Mouse (Mus musculus): ENCODE results near the gene Sh3glb1.

Gene Sh3glb1

DNA sequence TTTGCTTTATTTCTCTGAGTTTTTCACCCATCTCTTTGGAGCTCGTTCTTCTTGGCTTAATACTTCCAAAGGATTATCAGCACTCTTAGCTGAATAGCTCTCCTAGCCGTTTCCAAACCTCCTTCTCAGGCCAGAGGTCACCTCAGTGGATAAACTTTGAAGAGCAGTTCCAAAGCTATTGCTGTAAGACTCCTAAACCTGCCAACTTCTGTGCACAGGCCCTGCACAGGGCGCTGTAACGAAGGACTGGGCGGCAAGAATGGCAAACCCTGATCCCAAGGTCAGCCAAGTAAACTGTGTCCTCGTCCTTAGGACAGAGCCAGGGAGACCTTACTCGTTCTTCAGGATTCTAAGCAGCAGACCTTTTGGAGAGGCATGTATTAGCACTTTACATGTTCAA lies 6.0 kb downstream of the Sh3glb1 start:
- DNase-seq, result no peak

DNA sequence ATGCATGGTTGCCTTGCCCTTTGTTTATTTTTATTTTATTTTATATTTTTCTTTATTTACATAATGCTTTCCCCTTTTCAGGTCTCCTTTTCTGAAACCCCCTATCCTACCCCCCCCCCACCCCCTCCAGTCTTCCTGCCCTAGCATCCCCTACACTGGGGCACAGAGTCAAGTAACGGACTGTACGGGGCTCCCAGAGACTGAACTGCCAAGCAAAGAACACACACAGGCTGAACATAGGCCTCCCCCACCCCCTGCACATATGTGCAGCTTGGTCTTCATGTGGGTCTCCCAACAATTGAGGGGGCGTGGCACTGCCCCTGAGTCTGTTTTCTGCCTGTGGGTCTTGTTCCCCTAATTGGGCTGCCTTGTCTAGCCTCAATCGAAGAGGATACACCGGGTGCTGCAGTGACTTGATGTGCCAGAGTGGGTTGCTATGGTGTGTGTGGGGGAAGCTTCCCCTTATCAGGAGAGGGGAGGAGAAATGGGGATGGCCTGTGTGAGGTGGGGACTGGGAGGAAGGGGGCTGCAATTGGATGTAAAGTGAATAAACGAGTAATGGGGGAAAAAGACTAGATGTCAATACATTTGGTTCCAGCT lies 8.4 kb downstream of the Sh3glb1 start:
- no peak for DNase-seq

DNA sequence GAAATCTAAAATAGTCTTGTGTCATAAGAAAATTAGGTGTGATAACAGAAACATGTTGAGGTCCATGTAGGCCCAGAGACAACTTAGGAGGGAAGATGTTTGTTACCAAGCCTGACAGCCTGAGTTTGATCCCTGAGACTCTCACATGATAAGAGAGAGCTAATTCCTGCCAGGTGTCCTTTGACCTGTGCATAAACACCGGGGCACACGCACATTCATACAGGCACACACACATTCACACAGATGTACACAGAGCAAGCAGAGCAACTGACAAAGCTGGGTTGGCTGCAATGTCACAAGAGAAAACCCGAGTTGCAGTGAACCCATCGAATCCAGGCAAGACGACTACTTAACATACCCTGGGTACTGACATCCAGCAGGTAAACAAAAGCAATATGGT lies 11.5 kb downstream of the Sh3glb1 start:
- no peak for DNase-seq

- DNase-seq, result no peak
Measured at GRCm38 (mm10) chr3:144703959-144704358, 16.2 kb downstream of the Sh3glb1 start.

DNA sequence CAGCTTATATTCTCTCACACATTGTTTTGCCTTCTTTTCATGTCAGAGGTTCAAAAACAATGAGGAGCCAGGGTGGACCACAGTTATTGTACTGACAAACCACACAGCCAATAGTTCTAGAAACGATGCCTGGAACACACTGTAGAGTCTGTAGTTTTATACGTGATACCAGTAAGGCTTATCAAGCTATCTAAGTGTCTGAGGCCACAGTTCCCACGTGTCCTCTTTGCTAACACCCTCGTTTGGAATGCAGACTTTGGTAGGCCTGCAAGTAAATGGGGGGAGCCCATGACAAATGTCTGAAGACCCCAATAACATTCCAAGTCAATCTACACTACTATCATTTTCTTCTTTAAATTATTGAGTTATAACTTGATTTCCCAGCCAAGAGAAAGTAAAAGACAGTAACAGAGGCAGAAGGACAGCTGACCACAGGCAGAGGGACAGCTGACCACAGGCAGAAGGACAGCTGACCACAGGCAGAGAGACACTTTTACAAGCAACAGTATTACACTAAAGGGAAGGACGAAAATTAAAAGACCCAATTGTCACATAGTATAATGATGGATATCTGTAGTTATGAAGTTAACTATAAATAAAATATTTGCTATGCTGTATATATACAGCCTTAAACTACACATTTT lies 21.2 kb downstream of the Sh3glb1 start:
- no peak for DNase-seq

GRCm38 (mm10) chr3:144697942-144698341 lies 22.2 kb downstream of the Sh3glb1 start:
- DNase-seq, result no peak

GRCm38 (mm10) chr3:144697154-144697553 lies 23.0 kb downstream of the Sh3glb1 start:
- no peak for DNase-seq

DNA sequence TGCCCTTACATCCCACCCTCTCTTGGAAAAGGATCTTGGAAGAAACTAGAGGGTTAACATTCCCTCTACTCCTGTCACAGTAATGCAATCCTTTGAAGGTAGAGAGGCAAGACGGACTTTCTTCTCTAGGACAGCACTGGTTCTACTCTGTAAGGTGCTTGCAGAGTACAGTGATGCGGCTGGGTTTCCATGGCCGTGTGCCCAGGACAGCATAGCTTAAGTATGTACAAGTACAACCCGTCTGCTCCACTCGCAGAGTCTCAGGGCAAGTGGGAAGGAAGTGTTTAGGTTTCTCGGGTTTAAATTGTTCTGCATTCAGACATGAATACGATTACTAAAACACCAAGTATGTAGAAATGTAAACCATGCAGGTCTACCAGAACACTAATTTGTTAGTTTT lies 25.2 kb downstream of the Sh3glb1 start:
- no peak for DNase-seq

- DNase-seq, result no peak
Measured at GRCm38 (mm10) chr3:144694040-144694439, 26.1 kb downstream of the Sh3glb1 start.

DNA sequence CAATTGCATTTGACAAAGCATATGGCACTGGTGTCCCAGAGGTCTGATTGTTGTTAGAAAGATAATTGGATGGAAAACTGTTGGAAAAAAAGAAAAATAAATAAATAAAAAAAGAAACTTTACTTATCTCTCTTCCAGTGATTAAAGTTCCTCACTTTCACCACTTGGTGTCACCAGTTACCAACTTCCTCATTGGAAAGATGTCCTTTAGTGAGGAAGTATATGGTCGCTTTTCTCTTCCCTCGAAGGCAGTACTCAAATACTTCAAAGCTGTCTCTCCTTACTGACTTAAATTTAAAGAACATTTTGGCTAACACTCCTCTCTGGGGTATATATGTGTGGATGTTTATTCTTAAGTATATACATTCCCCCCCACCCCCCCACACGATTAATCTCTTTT lies 28.1 kb downstream of the Sh3glb1 start:
- no peak for DNase-seq

DNA sequence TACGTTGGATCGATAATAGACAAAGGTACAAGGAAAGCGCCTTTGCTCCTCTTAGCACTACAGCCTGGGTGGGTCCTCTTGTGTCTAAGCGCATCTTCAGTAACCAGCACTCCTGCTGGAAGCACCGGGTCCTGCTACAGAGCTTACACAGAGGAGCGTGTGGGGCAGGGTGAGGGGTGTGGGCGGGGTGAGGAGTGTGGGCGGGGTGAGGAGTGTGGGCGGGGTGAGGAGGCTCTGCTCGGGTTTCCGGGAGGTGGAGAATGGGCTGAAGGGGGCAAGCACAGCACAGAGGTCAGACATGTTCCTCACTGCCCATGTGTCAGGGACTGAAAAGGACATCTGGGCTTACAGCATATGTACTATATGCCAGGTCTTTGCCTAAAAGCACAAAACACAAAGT lies 30.9 kb downstream of the Sh3glb1 start:
- no peak for DNase-seq

DNA sequence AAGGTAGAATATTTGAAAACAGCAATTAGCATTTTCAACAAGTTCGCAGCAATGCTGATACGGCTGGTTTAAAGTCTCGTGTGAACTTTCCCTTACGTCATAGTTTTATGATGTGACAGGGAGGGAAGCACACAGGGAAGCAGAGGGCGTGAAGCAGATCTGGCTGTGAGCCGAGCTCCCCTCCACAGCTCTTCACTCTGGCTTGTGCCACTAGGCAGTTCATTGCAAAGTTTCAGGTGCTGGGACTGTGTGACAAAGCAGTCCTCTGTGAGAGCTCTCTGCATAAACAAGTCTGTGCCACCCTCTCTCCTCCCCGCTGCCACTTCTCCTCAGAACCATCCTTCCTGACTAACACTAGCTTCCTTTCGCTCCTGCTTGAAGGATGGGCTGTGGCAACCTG lies 31.9 kb downstream of the Sh3glb1 start:
- no peak for DNase-seq

DNA sequence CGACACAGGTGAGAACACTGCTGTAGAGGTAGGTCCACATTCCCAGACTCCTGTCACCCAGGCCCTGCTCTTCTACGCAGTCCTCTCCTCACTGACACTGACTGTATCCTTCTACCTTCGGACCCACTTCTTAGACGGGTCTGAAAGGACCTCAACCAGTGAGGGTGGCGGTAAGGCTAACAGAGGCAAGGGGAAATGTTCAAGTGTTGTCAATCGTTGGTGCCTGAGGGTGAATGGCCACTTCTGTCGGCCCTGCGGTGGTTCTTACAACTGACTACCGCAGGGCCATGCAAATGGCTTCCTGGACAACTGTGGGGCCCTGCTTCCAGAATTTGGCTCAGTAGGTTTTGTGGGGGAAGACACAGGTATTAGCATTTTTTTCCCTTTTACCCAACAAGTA lies 32.5 kb downstream of the Sh3glb1 start:
- DNase-seq, result no peak

- DNase-seq, result no peak
Measured at GRCm38 (mm10) chr3:144686146-144686545, 34.0 kb downstream of the Sh3glb1 start.

DNA sequence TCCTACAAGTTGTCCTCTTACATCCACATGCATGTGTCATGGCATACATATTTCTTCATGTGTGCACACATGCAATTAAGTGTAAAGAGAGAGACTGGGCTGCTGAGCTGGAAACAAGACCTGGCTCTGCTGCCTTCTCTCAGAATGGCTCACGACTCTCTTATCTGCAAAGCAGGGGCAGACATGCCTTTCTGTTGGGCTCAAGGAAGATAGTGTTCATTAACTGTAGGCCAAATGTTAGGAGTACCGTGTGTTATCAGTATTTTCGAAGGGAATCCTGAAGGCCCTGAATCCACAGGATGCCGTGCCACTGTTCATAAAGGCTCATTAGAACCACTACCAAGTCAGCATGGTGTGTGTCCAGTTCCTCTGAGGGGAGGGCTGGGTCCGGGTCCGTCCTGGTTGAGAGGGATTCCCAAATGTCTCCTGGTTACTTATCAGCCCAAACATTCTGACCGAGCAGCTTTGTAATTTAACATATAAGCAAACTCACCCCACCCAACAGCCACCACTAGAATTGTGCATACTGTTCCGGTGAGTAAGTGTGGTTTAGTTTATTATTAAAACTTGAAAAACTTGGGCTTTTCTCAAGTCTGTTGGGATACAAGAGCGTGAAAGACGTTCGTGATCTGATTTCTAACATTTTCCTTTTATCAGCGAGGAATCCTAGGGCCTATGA lies 36.9 kb downstream of the Sh3glb1 start:
- no peak for DNase-seq

GRCm38 (mm10) chr3:144681542-144681941 lies 38.6 kb downstream of the Sh3glb1 start:
- no peak for DNase-seq

GRCm38 (mm10) chr3:144679701-144680159 lies 40.4 kb downstream of the Sh3glb1 start:
- no peak for DNase-seq

DNA sequence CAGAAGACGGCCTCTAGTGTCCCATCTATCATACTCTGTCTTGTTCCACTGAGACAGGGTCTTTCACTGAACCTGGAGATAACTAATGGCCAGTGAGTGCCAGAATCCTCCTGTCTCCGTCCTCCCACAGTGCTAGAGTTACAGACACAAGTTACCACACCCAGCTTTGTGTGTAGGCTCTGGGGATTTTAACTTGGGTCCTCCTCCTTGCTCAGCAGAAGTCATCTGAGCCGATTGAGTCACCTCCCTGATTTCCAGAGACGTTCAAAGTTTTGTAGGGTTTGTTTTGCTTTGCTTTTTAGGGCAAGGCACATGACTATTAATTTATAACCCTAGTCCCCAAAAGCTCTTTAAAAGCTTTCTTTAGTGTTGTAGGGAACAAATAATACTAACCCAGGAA lies 41.0 kb downstream of the Sh3glb1 start:
- no peak for DNase-seq

GRCm38 (mm10) chr3:144677751-144678150 lies 42.4 kb downstream of the Sh3glb1 start:
- DNase-seq, result no peak

GRCm38 (mm10) chr3:144676249-144676648 lies 43.9 kb downstream of the Sh3glb1 start:
- no peak for DNase-seq

GRCm38 (mm10) chr3:144672016-144672415 lies 48.1 kb downstream of the Sh3glb1 start:
- DNase-seq, result no peak

DNA sequence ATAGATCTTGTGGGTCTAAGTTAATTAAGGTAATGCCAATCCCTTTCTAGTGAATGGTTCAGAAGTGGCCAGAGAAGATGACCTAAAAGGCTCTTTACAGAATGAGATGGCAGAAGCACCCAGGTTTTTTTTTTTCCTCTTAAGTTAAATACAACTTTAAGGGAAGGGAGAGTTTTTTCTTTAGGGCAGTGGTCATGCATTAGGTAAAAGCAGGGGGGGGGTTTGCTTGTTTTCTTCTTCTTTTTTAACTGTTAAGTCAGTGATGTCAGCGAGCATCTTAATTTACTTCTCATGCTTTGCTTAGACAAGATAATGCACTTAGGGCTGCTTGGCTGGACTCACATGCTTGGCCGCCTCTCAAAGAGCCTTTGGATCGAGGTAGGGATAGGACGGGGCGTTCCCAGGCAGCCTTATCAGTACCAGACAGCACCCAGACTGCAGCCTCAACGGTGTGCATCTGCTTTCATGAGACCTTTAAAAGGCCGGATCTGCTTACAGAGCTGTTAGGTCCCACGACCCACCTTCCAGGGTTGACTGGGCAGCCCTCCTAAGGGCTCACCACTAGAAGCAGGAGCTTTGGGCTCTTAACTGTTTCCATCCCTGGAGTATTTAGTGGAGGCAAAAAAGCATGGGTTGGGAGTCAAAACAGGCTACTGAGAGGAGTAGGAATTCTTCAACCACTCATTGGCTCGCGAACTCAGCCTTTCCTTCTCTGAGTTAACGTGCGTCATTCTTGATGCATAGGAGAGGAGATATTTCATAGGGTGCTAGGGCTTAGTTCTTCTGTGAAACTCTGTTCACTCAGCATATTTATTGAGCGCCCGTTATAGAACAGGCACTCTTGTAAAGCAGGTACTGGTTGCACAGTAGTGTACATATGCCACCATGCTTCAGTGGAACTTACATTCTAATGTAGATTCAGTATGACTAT lies 49.9 kb downstream of the Sh3glb1 start:
- DNase-seq, result no peak

DNA sequence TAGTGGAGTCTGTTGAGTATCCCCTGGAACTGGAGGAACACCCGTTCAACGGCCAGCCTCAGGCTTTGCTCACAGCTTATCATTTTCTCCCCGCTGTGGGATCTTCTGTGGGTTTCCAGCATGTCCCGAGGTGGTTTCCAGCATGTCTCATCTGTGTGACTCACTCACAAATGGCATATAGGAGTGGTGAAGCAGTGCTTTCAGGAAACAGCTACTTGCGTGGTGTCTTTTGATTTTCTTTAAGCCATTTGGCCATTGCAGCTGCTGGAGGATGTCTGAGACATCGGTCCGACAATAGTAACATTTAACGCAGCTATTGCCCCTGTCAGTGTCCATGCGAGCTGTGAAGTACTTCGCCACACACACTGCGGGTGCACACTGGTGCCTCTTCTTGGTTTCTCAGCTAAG lies 50.7 kb downstream of the Sh3glb1 start:
- DNase-seq, result no peak

Data from cerebellum, adult 8-10 months (tissue).